Mouse (Mus musculus) T-helper 1 cell (primary cell): ENCODE measurements around the gene Pex16.

Experiments
- in situ Hi-C: fragments of 300-600 bp; cut with MboI, MseI; formaldehyde crosslinking; loops from one replicate; pipeline ENCODE4 v1.15.1; 2025; ENCODE audit warnings: high pct_unique_total_duplicates

The Pex16 gene

DNA sequence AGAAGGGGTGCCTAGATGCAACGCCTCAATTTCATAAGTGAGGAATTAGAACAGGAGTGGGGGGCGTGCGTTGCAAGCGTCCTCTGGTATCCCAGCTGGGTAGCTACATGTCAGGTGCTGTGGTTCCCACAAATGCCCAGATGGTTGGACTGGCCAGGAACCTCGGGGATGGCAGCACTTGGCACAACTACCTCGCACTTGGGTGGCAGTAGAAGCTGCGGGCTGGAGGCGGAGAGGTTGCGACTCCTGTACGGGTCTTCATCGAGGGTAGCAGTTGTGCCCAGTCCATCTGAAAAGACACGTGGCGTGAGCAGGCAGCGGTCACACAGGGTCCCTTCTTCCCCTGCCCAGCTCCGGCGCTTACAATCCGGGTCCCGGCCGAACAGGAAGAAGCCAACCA is 4.1 kb upstream of the Pex16 start:
- in situ Hi-C loops = no loop called here

DNA sequence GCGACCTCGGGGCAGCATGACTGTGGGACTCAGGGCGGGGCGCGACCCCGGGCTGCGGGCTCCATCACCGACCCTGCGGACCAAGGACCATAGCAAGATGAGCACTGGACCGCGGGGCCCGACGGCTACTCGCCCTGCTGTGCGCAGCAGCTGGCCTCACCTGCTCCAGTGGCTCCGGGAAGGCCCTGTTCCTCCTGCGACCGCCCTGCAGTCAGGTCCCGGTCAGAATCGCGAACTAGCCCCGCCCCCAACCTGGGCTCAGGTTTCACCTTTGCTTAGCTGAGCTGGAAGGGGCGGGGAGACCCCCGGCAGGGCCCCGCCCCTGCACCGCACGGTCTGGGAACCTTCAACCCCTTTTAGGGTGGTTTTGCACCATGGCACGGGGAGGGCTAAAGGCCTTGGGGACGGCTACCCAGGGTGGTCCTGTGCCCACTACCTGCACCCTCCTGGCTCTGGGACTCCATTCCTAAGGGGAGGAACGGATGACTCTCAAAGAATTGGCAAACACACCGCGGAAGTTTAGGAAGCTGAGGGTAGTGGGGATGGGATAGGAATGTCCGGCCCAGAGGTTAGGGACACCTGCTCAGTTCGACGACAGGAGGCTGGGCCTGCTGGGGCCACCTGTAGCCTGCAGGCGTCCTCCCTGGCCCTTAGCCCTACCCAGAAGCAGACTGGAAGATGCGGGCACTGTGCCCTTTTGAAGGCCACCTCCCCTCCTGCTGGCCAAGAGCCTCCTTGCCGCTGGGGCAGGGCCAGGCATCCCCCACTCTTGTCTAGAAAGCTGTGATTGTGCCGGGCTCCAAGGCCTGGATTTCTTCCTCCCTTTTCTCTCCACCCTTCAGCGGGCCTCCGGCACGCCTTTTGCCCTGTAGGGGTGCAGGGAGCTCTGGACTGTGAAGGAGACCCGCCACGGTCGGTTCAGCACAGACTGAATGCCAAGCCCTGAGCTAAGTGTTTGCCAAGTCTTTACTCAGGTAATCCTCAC is 3.4 kb upstream of the Pex16 start:
- in situ Hi-C loops = no loop called here

DNA sequence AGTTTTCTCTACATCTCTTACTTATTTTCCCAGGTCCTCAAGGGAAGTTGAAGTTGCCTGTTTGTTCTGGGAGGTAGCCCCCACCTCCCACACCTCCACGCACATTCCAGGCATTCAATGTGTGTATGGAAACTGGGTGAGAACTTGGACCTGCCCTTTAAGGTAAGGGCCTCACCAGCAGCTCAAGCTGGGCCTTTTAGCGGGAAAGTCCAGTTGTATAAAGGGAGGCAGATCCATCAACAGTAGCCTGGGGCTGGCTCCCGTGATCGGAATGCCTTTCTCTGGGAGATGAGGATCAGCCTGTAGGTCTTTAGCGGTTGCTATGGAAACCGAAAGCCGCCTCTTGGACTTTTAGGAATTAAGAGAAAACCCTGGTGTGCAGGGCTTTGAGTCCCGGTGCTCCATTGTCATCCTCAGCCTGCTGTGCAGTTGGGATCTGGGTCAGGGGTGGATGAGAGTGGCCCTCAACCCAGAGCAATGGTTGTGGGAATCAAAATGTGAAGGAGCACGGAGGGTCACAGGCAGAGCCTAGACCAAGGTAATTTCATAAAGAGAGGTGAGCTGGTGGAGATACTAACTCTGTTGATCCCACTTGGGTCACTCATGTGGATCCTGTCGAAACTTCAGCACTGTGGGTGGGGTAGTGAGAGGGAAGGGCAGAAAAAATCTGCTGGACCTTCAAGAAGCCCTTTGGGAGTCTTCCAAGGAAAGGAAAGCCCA is 2.3 kb upstream of the Pex16 start:
- in situ Hi-C loops = no loop called here

DNA sequence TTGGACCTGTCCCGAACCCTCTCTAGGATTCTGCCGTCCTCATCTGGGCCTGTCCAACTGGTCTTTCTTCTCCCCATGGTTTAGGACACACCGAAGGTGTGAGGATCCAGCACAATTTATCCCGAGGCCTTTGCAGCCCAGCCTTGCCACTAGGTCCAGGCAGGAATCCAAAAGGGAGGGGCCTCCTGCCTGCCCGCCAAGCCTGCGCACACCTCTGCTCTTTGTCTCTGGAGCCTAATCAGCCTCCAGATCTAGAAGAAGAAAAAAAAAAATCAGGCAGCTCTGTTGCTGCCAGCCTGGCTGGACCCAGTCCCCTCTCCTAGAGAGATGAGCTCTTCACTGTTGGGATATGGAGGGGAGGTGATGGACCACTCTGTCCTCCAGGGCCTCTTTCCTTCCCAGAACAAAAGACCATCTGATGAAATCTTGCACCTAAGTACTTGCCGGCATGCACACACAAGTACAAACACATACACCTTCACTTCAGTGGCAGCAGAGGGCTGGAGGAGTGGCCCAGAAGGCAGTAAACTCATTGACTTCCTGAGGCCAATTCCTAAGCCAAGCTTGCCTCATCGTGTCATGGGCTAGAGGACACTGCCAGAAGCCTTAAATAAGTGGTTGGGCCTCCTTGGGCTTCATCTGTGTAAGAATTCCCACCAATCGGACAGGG is 1.6 kb upstream of the Pex16 start:
- in situ Hi-C loops = no loop called here

DNA sequence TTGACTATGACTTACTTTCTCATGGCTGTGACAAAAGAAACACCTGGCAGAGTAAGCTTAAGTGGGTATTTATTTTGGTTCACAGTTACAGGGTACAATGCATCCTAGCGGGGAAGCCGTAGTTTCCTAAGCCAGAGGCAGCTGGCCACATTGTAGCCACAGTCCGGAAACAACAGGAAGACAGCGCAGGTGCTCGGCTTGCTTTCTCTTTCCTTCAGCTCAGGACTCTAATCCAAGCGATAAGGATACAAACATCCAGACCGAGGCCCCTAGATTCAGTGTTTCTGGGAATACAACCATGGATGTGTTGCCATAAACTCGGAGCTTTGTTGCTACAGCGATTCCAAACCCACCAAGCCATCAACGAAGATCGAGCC is 1.1 kb upstream of the Pex16 start:
- in situ Hi-C loops = no loop called here

DNA sequence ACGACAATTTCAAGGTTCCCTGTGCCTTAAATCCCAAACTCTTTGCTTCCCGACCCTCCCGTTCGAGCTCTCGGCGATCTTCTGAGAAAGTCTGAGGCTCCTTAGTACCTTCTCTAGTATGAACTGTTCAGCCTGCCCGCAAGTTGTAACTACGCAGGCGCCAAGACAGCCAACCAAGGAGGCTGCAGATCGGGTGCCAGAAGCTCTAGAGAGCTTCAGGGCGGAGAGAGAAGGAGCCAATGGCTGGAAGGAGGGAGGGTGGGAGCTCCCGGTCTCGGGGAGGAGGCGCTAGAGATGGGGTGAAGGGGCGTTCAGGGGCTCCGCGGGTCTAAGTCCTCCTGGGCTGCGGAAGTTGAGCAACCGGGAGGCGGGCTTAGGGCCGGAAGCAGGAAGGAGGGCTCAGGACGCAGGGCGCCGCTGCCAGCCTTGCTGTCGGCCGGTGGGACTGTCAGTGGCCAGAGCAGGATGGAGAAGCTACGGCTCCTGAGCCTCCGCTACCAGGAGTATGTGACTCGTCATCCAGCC is 685 bp downstream of the Pex16 start:
- in situ Hi-C loops = loop anchor here (5.0 kb wide), 1 partner anchor 82 kb away; no protein-coding TSS in a partner anchor

DNA sequence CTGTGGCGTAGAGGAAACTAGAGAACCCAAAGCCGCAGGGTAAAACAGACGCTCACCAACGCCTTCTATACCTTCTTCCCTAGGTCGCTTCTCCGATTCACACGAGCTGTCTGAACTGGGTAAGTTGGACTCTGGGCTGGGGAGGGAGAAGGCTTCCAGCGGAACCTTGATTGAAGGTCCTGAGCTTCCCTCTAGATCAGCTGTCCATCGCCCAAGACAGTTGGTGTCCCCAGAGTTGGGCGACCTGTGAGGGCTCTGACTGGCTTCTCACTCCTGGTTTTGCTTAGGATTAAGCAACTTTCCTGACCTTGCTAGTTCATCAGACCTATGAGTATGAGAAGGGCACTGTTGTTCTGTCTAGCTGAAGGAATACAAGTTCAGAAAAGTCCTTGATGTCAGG is 1.3 kb downstream of the Pex16 start:
- in situ Hi-C loops = loop anchor here (5.0 kb wide), 1 partner anchor 82 kb away; no protein-coding TSS in a partner anchor

DNA sequence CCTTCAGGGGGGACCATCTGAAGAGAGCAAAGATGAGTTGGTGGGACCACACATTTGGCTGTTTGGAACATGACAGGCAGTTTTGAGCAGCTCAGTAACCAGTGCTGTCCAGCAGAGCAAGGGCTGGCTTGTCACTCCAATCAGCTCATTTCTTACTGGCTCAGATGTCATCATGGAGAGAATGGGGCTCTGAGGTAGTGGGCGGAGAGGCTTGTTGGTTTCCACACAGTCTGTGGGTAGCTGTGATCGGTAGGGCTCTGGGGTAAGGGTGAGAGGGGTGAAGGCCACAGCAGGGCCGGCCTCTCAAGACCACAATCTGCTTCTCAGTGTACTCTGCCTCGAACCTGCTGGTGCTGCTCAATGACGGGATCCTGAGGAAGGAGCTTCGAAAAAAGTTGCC is 1.8 kb downstream of the Pex16 start:
- in situ Hi-C loops = loop anchor here (5.0 kb wide), 1 partner anchor 81 kb away; no protein-coding TSS in a partner anchor

DNA sequence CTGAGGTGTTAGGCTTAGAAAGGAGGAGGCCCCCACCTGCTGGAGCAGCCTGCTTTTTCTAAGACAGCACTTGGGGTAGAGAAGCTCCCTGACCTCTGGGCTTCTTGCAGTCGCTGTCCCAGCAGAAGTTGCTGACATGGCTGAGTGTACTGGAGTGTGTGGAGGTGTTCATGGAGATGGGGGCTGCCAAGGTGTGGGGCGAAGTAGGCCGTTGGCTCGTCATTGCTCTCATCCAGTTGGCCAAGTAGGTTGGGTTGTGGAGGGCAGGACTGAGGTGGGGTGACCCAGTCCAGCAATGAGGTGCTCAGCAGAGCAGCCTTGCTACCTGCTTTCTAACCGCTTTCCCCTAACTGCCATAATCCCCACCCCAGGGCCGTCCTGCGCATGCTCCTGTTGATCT is 2.8 kb downstream of the Pex16 start:
- in situ Hi-C loops = loop anchor here (5.0 kb wide), 1 partner anchor 80 kb away; no protein-coding TSS in a partner anchor

DNA sequence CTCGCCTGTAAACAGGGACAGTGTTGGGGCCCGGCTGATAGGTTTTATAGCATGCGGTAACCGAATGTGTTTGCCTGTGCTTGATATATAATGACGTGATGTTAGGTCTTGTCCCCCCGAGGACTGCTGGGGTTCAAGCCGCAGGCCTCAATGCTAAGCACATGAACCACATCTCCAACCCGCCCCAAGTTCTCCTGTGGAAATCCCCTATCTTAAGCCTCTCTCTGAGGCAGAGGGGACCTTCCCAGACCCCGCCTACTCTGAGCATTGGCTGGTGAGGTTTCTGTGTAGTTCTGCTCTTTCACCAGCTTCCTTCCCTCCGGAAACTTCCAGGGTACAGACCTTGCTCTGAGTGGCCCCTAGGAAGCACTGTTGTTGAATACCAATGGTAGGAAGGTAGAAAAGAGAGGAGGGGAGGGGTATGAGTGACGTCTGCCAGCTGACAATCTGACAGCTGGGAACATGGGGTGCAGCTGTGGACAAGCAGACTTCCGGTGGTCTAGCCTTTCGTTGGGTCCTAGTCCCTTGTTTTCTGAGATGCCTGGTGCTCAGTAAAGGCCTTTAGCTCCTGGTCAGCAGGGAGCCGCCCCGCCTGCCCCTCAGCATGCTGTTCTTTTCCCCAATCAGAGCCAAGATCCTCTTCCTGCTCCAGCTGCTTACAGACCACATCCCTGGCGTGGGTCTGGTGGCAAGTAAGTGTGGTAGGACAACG is 5.5 kb downstream of the Pex16 start:
- in situ Hi-C loops = loop anchor here (5.0 kb wide), 1 partner anchor 77 kb away; no protein-coding TSS in a partner anchor

DNA sequence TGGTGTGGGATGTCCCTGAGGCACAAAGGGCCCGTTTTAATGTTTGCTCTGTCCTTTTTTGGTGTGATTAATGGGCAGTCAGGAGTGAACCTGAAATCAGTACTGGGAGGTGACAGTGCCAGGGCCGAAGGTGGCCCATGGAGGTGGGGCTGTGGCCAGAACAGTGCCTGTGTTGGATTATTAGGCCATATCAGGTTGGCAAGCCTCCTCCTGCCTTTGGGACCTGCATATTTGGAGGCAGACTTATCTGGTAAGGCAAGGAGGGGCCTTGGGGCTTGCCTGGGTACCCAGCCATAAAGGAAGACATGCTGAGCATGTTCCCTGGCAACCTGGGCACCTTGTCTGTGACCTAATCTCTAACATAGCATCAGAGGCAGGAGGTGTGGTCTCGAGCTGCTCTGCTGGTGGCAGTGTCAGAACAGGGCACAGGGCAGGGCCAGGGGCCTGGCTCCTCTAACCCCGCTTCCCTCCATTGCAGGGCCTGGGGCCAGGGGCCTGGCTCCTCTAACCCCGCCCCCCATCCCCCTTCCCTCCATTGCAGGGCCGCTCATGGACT is 6.1 kb downstream of the Pex16 start:
- in situ Hi-C loops = no loop called here

DNA sequence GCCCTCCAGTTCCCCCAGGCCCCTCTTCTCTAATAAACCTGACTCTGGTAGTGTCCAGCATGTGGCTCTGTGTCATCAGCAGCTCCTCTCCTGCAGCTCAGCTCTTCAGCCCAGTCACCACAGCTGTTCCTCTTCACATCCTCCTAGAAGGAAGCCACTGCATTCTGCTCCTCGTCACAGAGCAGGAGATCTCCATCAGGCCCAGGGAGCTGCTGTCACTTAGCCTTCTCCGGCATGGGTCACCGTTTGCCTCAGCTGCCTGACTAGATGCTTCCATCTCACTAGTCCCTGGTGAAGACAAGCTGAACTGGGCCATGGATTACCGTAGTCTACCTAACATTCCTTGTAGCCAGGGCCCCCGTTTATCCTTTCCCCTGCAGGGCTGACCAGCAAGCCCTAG is 6.7 kb downstream of the Pex16 start:
- in situ Hi-C loops = no loop called here

DNA sequence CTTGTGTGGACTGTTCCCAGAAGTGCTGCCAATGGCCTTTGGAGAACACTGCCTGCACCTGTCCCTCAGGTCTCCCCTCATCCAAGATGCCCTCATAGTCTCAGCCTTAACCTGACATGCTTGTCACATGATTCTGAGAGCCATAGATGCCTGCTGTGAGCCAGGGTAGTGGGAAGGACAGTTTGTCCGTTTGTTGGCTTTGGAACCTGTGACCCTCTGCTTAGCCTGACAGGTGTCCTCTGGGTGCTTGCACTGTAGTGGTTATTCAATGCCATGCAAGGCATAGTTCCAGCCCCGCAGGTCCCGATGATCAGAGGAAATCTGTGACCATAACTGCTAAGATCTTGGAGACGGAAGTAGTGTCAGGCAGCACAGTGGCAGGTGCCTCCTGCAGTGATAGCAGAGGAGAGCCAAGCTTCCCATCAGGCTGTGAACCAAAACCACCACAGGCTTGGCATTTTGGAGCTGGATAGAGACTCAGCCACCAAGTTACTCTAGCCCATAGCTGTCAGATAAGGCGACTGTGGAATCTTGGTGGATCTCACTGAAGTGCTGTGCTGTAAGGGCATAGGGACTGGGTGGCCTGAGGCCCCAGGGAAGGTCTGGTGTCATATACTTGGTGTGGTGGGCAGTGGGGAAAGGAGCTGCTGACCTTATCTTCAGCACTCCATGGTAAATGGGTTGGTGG is 7.6 kb downstream of the Pex16 start, which contains the start of gene 1700029I15Rik:
Gene 1700029I15Rik (plus strand): TSS at position 638 of the 688 bp plus-strand sequence.
- in situ Hi-C loops = no loop called here

DNA sequence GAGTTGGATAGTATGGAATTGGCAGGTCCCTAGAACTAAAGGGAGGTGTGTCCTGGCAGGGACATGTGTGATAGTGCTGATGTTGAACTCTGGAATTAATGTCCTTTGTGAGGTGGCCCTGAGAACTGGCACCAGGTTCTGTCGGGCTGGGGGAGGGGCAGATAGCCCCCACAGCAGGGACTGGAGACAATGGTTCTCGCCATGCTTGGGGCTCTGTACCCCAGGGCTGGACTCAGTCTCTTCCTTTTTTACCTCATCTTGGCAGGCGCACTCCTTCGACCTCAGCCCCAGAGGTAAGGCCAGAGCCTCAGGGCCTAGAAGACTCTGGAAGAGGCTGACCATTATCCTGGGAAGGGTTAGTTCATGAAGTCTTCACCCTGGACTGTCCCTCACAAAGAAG is 8.3 kb downstream of the Pex16 start:
- in situ Hi-C loops = no loop called here

DNA sequence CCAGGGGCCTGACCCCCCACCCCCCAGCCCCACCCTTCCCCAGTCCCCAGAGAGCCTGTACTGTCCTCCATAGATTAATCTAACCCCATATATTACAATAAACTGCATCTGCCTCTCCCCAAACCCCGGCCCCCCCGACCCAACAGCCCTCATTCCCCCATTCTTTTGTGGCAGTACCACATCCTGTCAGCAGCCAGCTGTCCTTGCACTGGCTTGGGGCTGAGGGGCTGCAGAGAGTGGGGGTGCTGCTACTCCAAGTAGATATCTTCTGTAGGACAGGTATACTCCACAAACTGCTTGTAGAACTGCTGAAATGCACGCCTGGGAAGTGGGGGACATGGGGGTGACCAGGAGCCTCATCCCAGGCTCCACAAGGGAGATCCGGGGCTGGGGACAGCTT is 9.6 kb downstream of the Pex16 start:
- in situ Hi-C loops = no loop called here

DNA sequence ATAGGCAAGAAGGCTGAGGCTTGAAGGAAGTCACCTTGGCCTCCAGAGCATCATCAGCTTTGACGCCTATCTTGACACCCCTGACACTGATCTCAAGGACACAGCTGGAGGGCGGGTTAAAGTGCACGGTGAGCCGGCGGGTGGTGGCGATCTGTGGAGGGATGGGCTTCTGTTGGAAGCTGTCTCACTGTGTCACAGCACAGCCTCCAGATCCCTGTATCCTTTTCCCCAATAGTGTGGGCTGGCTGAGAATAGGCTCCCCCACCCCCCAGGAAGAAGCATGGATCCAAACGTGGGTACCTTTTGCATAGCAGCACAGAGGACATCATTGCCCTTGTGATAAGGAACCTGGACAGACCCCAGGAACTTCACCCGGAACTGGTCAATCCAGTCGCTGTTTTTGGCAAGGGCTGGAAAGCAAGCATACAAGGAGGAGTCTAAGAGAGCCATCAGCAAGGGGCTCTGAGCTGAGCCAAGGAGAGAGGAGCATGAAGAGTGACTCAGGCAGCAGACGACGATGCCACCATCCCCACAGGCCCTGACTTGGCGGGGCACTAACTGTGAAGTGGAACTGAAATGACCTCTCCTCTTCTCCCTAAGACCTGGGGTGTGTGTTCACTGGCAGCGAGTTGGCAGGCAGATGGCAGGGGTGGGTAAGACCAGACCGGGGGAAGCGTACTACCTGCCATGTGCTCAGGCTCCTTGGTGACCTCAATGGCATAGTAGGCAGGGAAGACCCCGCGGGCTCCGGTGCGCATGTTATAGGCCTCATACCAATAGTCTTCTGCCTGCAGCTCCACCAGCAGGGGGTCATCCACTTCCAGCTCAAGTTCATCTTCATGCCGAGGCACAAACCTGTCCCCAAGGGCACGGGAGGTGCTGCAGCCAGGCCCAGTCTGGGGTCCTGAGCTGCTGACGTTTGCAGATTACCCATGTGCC is 10.9 kb downstream of the Pex16 start:
- in situ Hi-C loops = no loop called here

DNA sequence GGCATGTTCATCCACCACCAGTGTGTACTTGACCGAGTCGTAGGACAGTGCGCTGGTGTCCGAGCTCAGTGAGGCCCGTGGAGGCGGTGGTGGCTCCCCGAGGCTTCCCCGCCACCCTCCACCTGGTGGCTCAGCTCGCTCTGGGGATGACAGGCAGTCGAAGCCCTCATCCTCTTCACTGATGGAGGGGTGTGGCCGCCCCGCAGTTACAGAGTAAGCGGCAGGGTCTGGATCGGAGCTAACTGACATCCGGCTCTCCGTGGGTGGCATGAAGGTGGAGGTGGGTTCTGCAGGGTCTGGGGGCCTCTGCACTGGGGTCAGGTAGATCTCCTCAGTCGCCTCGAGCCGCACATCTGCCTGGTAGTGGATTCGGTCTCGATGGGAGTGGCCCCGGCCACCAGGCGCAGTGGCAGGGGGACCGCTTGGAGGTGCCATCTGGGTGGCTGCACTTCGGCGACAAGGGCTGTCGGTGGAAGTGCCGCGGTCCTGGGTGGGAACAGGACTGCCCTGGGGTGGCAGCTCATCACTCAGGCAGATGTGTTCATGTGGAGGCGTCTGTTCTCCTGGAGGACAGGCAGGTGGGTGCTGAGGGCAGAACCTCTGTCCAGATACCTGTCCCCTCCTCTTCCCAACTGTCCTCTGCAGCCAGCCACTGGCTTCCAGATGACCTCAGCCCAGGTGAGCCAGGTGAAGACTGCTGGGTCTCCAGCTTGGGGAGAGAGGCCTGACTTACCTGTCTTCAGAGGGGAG is 12.5 kb downstream of the Pex16 start:
- in situ Hi-C loops = no loop called here

DNA sequence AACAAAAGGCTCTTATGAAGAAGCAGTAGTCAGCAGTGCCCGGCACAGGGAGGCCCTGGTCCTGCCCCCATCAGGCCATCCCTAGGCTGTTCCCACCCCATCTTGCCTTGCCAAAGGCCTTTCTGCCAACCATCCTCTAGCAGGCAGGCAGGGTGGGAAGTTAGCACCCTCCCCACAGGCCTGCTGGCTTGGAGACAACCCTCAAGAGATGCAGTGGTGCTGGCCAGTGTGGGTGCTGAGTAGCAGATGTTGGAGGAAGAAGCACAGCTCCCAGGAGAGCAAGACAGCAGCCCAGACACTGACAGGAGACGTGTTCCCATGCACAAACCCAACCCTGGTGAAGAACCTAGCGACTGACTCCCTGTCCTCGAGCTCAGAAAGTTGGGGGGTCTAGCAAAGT is 13.2 kb downstream of the Pex16 start:
- in situ Hi-C loops = no loop called here
